ENCODE assay signal across 13 mouse cellular contexts in the genomic region with DNA sequence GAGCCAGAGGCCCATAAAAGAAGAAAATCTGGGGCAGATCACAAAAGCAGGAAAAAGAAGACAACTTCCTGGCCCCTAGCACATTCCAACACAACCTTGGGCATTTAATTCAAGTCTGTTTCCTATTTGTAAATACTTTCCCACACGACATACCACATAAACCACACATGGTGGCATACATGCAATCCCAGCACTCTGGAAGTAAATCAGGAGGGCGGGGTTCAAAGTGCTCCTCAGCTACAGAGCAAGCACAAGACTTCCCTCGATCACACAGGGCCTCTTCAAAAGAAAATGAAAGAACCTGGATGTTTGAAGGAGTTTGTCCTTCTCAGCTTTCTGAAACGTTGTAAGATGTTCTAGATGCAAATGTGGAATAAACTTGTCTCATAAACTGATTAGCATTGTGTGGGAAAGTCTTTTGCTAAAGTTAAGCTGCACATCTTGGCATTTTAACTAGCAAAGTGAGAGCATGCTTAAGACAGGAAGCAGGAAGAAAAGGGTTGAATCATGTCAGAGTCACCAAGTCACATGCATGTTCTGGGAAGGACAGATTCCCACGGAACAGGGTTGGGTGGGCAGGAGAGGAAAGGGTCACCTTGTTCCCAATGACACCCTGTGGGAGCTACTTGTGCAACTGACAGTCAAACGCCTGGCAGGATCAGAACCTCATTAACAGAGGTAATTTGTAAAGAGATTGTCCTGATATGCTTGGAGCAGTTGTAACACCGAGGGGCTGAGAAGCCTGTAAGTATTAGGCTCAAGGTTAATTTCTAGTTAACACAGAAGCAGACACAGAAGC. TPM values are rescaled to one million over a fixed set of nuclear protein-coding genes. Genes with fewer than 3 reads are reported as not detected.
DNase-seq lines count a peak whose midpoint lies in the region; ATAC-seq and TF ChIP-seq lines count a peak whose summit lies in the region.
"Had no signal": no experiment of that assay in that cellular context is flagged by ENCODE, and none has a peak within 500 bp of the region (broad histone marks: within the 10 kb centered on the region; RNA-seq: fewer than 3 reads in every experiment).

No protein-coding gene starts in this region.

- TF ChIP-seq CTCF in midbrain, postnatal 0 days (IDR thresholded peaks at IDR 0.05) = no peak

- H3K27me3 ChIP-seq in midbrain, embryonic 13.5 days = no peaks in the 10 kb centered on the region
- no peaks in the 10 kb centered on the region for H3K27me3 ChIP-seq in midbrain, embryonic 16.5 days (ENCODE audit: control insufficient read depth, insufficient read depth, low read depth, low read length)
- H3K27me3 ChIP-seq in intestine, embryonic 16.5 days (replicated peaks; ENCODE audit: control insufficient read depth, insufficient read depth, low read length) = no peaks in the 10 kb centered on the region
- H3K27me3 ChIP-seq in midbrain, postnatal 0 days (ENCODE audit: insufficient read depth, low read length) = no peaks in the 10 kb centered on the region
- H3K27me3 ChIP-seq: embryonic facial prominence, embryonic 12.5 days had no signal

- ATAC-seq in midbrain, embryonic 13.5 days = no peak
- no peak for ATAC-seq in midbrain, embryonic 16.5 days
- peak; percentile 74 for ATAC-seq in intestine, embryonic 16.5 days
- ATAC-seq in midbrain, postnatal 0 days (ENCODE audit: low FRiP score) = no peak

- H3K9me3 ChIP-seq in midbrain, embryonic 13.5 days = no peaks in the 10 kb centered on the region
- H3K9me3 ChIP-seq in midbrain, embryonic 16.5 days (replicated peaks; ENCODE audit: control insufficient read depth, low read length, poor library complexity, severe bottlenecking) = no peaks in the 10 kb centered on the region
- no peaks in the 10 kb centered on the region for H3K9me3 ChIP-seq in intestine, embryonic 16.5 days (ENCODE audit: control insufficient read depth, low read length)
- no peaks in the 10 kb centered on the region for H3K9me3 ChIP-seq in midbrain, postnatal 0 days (ENCODE audit: low read length)
- H3K9me3 ChIP-seq: embryonic facial prominence, embryonic 12.5 days had no signal

- H3K9ac ChIP-seq in midbrain, embryonic 13.5 days (replicated peaks) = no peak overlapping the region
- H3K9ac ChIP-seq in midbrain, embryonic 16.5 days (ENCODE audit: low read depth, low read length) = no peak overlapping the region
- no peak overlapping the region for H3K9ac ChIP-seq in intestine, embryonic 16.5 days (ENCODE audit: low read depth, low read length)
- no peak overlapping the region for H3K9ac ChIP-seq in midbrain, postnatal 0 days (replicated peaks; ENCODE audit: low read length, poor library complexity, severe bottlenecking)
- H3K9ac ChIP-seq: embryonic facial prominence, embryonic 12.5 days had no signal

- peak overlapping the region; percentile 17; the same call in 1 of the 2 replicates for H3K27ac ChIP-seq in midbrain, embryonic 13.5 days
- H3K27ac ChIP-seq in midbrain, embryonic 16.5 days (ENCODE audit: low read length) = no peak overlapping the region
- H3K27ac ChIP-seq in intestine, embryonic 16.5 days (ENCODE audit: low read length) = no peak overlapping the region
- H3K27ac ChIP-seq in midbrain, postnatal 0 days (ENCODE audit: low read depth, low read length) = no peak overlapping the region
- H3K27ac ChIP-seq: embryonic facial prominence, embryonic 12.5 days had no signal

- no peak overlapping the region for H3K4me2 ChIP-seq in midbrain, embryonic 13.5 days (replicated peaks)
- H3K4me2 ChIP-seq in midbrain, embryonic 16.5 days (ENCODE audit: low read length) = no peak overlapping the region
- no peak overlapping the region for H3K4me2 ChIP-seq in intestine, embryonic 16.5 days (ENCODE audit: low read depth, low read length)
- H3K4me2 ChIP-seq in midbrain, postnatal 0 days (ENCODE audit: low read depth, low read length, poor library complexity, severe bottlenecking) = no peak overlapping the region
- H3K4me2 ChIP-seq: embryonic facial prominence, embryonic 12.5 days; liver, embryonic 11.5 days had no signal

- peak; percentile 25 for DNase-seq in adrenal gland, postnatal 14 days
- DNase-seq in adrenal gland, postnatal 4 days (ENCODE audit: low spot score in 2 of 2) = no peak
- DNase-seq in gastrocnemius, adult 8-10 months (ENCODE audit: low spot score in 2 of 2) = no peak
- no peak for DNase-seq in thymus, postnatal 10 days (ENCODE audit: low spot score in 2 of 2)
- no peak for DNase-seq in midbrain, postnatal 0 days (ENCODE audit: low spot score)
- DNase-seq: adrenal gland, adult 8-10 months; B cell, adult 2 months; cerebellum, adult 18-20 months had no signal

- 55% methylated on average over 7 of the region's 7 CpGs for WGBS in midbrain, embryonic 13.5 days
- 56% methylated on average over 7 of the region's 7 CpGs for WGBS in midbrain, embryonic 16.5 days
- 30% methylated on average over 7 of the region's 7 CpGs for WGBS in intestine, embryonic 16.5 days
- WGBS in midbrain, postnatal 0 days = 48% methylated on average over 7 of the region's 7 CpGs

- no peak overlapping the region for H3K4me3 ChIP-seq in midbrain, embryonic 13.5 days (replicated peaks)
- H3K4me3 ChIP-seq in midbrain, embryonic 16.5 days (ENCODE audit: low read depth, low read length) = no peak overlapping the region
- no peak overlapping the region for H3K4me3 ChIP-seq in intestine, embryonic 16.5 days (ENCODE audit: low read length)
- no peak overlapping the region for H3K4me3 ChIP-seq in midbrain, postnatal 0 days (ENCODE audit: low read depth, low read length)
- H3K4me3 ChIP-seq: embryonic facial prominence, embryonic 12.5 days had no signal

- no peaks in the 10 kb centered on the region for H3K36me3 ChIP-seq in midbrain, embryonic 13.5 days
- H3K36me3 ChIP-seq in midbrain, embryonic 16.5 days (ENCODE audit: control insufficient read depth, insufficient read depth, low read length) = no peaks in the 10 kb centered on the region
- no peaks in the 10 kb centered on the region for H3K36me3 ChIP-seq in intestine, embryonic 16.5 days (ENCODE audit: control insufficient read depth, insufficient read depth, low read length)
- H3K36me3 ChIP-seq in midbrain, postnatal 0 days (ENCODE audit: insufficient read depth, low read length) = no peaks in the 10 kb centered on the region
- H3K36me3 ChIP-seq: embryonic facial prominence, embryonic 12.5 days had no signal

- H3K4me1 ChIP-seq in midbrain, embryonic 13.5 days (replicated peaks) = no peaks in the 10 kb centered on the region
- H3K4me1 ChIP-seq in midbrain, embryonic 16.5 days (ENCODE audit: control insufficient read depth, insufficient read depth, low read length) = no peaks in the 10 kb centered on the region
- H3K4me1 ChIP-seq in intestine, embryonic 16.5 days (ENCODE audit: control insufficient read depth, insufficient read depth, low read length) = 0 out of 2 replicates have a peak, but pooled peaks cover 3% of the 10 kb centered on the region
- H3K4me1 ChIP-seq in midbrain, postnatal 0 days (ENCODE audit: insufficient read depth, low read length) = no peaks in the 10 kb centered on the region

RNA-seq across cellular contexts. Expression of gene Lamb3, which starts 19.4 kb away (rescaled TPM):
- total RNA-seq in adrenal gland, postnatal 14 days (2021) = 1.0 and 2.3 TPM in 2 replicates
- 1 to 10 TPM; 1.4 to 1.7 TPM for total RNA-seq in adrenal gland, postnatal 4 days (2021)
- 0.58 and 0.62 TPM in 2 replicates for polyA plus RNA-seq in midbrain, embryonic 13.5 days (2015; fragmentation: Nextera tagmentation; extraction: Ambion mirVana)
- polyA plus RNA-seq in midbrain, embryonic 16.5 days (2015; fragmentation: Nextera tagmentation; extraction: Ambion mirVana) = 0.67 and 0.75 TPM in 2 replicates
- polyA plus RNA-seq in intestine, embryonic 16.5 days (2015; fragmentation: Nextera tagmentation; extraction: Ambion mirVana) = 4.1 and 4.3 TPM in 2 replicates
- 1 to 10 TPM; 2.1 to 5.0 (median 2.5) TPM for total RNA-seq in gastrocnemius, adult 8-10 months (2022)
- total RNA-seq in midbrain, postnatal 0 days (2014; rRNA removed) = 0.66 and 0.82 TPM in 2 replicates
- polyA plus RNA-seq in midbrain, postnatal 0 days (2015; fragmentation: Nextera tagmentation; extraction: Ambion mirVana) = 1.1 and 1.4 TPM in 2 replicates

RNA-seq across cellular contexts. Expression of gene Traf3ip3, which starts 25.4 kb away (rescaled TPM):
- 5.0 and 22.9 TPM in 2 replicates for total RNA-seq in adrenal gland, postnatal 14 days (2021)
- 1 to 10 TPM; 3.5 to 7.7 TPM for total RNA-seq in adrenal gland, postnatal 4 days (2021)
- polyA plus RNA-seq in midbrain, embryonic 13.5 days (2015; fragmentation: Nextera tagmentation; extraction: Ambion mirVana) = 1.1 and 1.2 TPM in 2 replicates
- polyA plus RNA-seq in midbrain, embryonic 16.5 days (2015; fragmentation: Nextera tagmentation; extraction: Ambion mirVana) = 0.77 and 1.1 TPM in 2 replicates
- 3.4 and 4.0 TPM in 2 replicates for polyA plus RNA-seq in intestine, embryonic 16.5 days (2015; fragmentation: Nextera tagmentation; extraction: Ambion mirVana)
- 1 to 10 TPM in 1 of 4 experiments, under 1 TPM in 3; 0.48 to 2.0 (median 0.74) TPM for total RNA-seq in gastrocnemius, adult 8-10 months (2022)
- total RNA-seq in midbrain, postnatal 0 days (2014; rRNA removed) = 2.4 and 2.7 TPM in 2 replicates
- polyA plus RNA-seq in midbrain, postnatal 0 days (2015; fragmentation: Nextera tagmentation; extraction: Ambion mirVana) = 1.3 and 1.9 TPM in 2 replicates

RNA-seq across cellular contexts. Expression of gene Hsd11b1, which starts 37.0 kb away (rescaled TPM):
- total RNA-seq in adrenal gland, postnatal 14 days (2021) = 26.4 and 82.7 TPM in 2 replicates
- total RNA-seq in adrenal gland, postnatal 4 days (2021) = 10 to 100 TPM in 1 of 2 experiments, 1 to 10 TPM in 1; 7.0 to 40.0 TPM
- polyA plus RNA-seq in midbrain, embryonic 13.5 days (2015; fragmentation: Nextera tagmentation; extraction: Ambion mirVana) = not detected in 2 replicates
- polyA plus RNA-seq in midbrain, embryonic 16.5 days (2015; fragmentation: Nextera tagmentation; extraction: Ambion mirVana) = 0.39 and 0.55 TPM in 2 replicates
- 0.91 and 1.2 TPM in 2 replicates for polyA plus RNA-seq in intestine, embryonic 16.5 days (2015; fragmentation: Nextera tagmentation; extraction: Ambion mirVana)
- 1 to 10 TPM; 3.6 to 7.9 (median 4.7) TPM for total RNA-seq in gastrocnemius, adult 8-10 months (2022)
- 2.7 and 3.0 TPM in 2 replicates for total RNA-seq in midbrain, postnatal 0 days (2014; rRNA removed)
- 2.8 and 3.4 TPM in 2 replicates for polyA plus RNA-seq in midbrain, postnatal 0 days (2015; fragmentation: Nextera tagmentation; extraction: Ambion mirVana)

RNA-seq across cellular contexts. Expression of gene G0s2, which starts 46.1 kb away (rescaled TPM):
- 163 and 182 TPM in 2 replicates for total RNA-seq in adrenal gland, postnatal 14 days (2021)
- total RNA-seq in adrenal gland, postnatal 4 days (2021) = 10 to 100 TPM; 68.2 to 71.5 TPM
- 7.7 and 10.2 TPM in 2 replicates for polyA plus RNA-seq in midbrain, embryonic 13.5 days (2015; fragmentation: Nextera tagmentation; extraction: Ambion mirVana)
- polyA plus RNA-seq in midbrain, embryonic 16.5 days (2015; fragmentation: Nextera tagmentation; extraction: Ambion mirVana) = 5.1 and 6.9 TPM in 2 replicates
- 20.0 and 25.1 TPM in 2 replicates for polyA plus RNA-seq in intestine, embryonic 16.5 days (2015; fragmentation: Nextera tagmentation; extraction: Ambion mirVana)
- total RNA-seq in gastrocnemius, adult 8-10 months (2022) = 10 to 100 TPM; 14.5 to 30.2 (median 27.6) TPM
- 5.3 and 8.6 TPM in 2 replicates for total RNA-seq in midbrain, postnatal 0 days (2014; rRNA removed)
- polyA plus RNA-seq in midbrain, postnatal 0 days (2015; fragmentation: Nextera tagmentation; extraction: Ambion mirVana) = 5.8 and 6.5 TPM in 2 replicates

RNA-seq across cellular contexts. Expression of gene A130010J15Rik, which starts 59.1 kb away (rescaled TPM):
- total RNA-seq in adrenal gland, postnatal 14 days (2021) = 2.8 and 5.4 TPM in 2 replicates
- total RNA-seq in adrenal gland, postnatal 4 days (2021) = 1 to 10 TPM; 4.8 to 5.7 TPM
- 14.2 and 15.4 TPM in 2 replicates for polyA plus RNA-seq in midbrain, embryonic 13.5 days (2015; fragmentation: Nextera tagmentation; extraction: Ambion mirVana)
- polyA plus RNA-seq in midbrain, embryonic 16.5 days (2015; fragmentation: Nextera tagmentation; extraction: Ambion mirVana) = 12.6 and 12.9 TPM in 2 replicates
- 13.0 and 13.7 TPM in 2 replicates for polyA plus RNA-seq in intestine, embryonic 16.5 days (2015; fragmentation: Nextera tagmentation; extraction: Ambion mirVana)
- total RNA-seq in gastrocnemius, adult 8-10 months (2022) = 1 to 10 TPM; 2.6 to 4.8 (median 3.0) TPM
- total RNA-seq in midbrain, postnatal 0 days (2014; rRNA removed) = 10.5 and 19.5 TPM in 2 replicates
- 10.0 and 10.1 TPM in 2 replicates for polyA plus RNA-seq in midbrain, postnatal 0 days (2015; fragmentation: Nextera tagmentation; extraction: Ambion mirVana)
